Mouse (Mus musculus) liver, embryonic 11.5 days (tissue): ENCODE data around the gene Foxn3. TPM values are rescaled to one million over a fixed set of nuclear protein-coding genes. Genes with fewer than 3 reads are reported as not detected.

Experiments used
- ATAC-seq: fragments of 200-750 bp; cut with Nextera tagmentation; replicated peaks from 2 replicates; pipeline ENCODE4 v1.8.0; 2017; ENCODE audit warnings: moderate number of reproducible peaks, mild to moderate bottlenecking, moderate TSS enrichment, moderate library complexity; ENCODE audit not compliant: low FRiP score
- DNase-seq: peaks from one replicate; pipeline ENCODE4 v3.0.0-alpha.2; 2017; ENCODE audit warnings: low spot score
- H3K27ac ChIP-seq: fragments of 300-500 bp; sonication (generic); 2 replicates; pipeline ENCODE4 v1.5.1; 2014; ENCODE audit warnings: mild to moderate bottlenecking, low read depth, low read length, control low read depth
- H3K27me3 ChIP-seq: fragments of 300-500 bp; sonication (generic); replicated peaks from 2 replicates; pipeline ENCODE4 v1.6.1; 2014; ENCODE audit warnings: low read length, mixed read lengths; ENCODE audit not compliant: control insufficient read depth, insufficient read depth
- H3K36me3 ChIP-seq: fragments of 300-500 bp; sonication (generic); 2 replicates; pipeline ENCODE4 v1.6.1; 2014; ENCODE audit warnings: mild to moderate bottlenecking, low read length, moderate library complexity, mixed read lengths; ENCODE audit not compliant: control insufficient read depth, insufficient read depth
- H3K4me1 ChIP-seq: fragments of 300-500 bp; sonication (generic); replicated peaks from 2 replicates; pipeline ENCODE4 v1.6.1; 2014; ENCODE audit warnings: low read length, mixed read lengths; ENCODE audit not compliant: control insufficient read depth, insufficient read depth
- H3K4me2 ChIP-seq: fragments of 300-500 bp; sonication (generic); 2 replicates; pipeline ENCODE4 v1.6.1; 2014; ENCODE audit warnings: mild to moderate bottlenecking, control low read depth, moderate library complexity
- H3K4me3 ChIP-seq: fragments of 300-500 bp; sonication (generic); 2 replicates; pipeline ENCODE4 v1.5.1; 2014; ENCODE audit warnings: low read depth, low read length, control low read depth
- H3K9ac ChIP-seq: fragments of 300-500 bp; sonication (generic); 2 replicates; pipeline ENCODE4 v1.6.1; 2014; ENCODE audit warnings: low read depth, low read length, control low read depth
- H3K9me3 ChIP-seq: fragments of 300-500 bp; sonication (generic); 2 replicates; pipeline ENCODE4 v1.6.1; 2016; ENCODE audit warnings: low read length, inconsistent platforms, mixed read lengths; ENCODE audit not compliant: control insufficient read depth
- WGBS: fragments of 180-500 bp; shearing (Covaris S2); extraction: QIAGEN DNeasy Blood & Tissue Kit; methylation state at CpG from one replicate; pipeline ENCODE4 v1.1.7; 2014; 5-methylcytosine and 5-hydroxymethylcytosine counted together
- polyA plus RNA-seq: library from polyadenylated mRNA; unstranded; fragments of >200 nt; fragmentation: Nextera tagmentation; extraction: Ambion mirVana; gene quantifications from 2 replicates; pipeline ENCODE4 v1.2.1, GENCODE M21; 2014

Gene Foxn3
- polyA plus RNA-seq, 1 experiment from 2014 or later = 52.7 TPM

- Histone ChIP-seq H3K9me3 (no peaks in the 10 kb centered on the region), H3K4me2 (no peak overlapping the region), H3K9ac (no peak overlapping the region), H3K27ac (no peak overlapping the region), H3K4me1 (peaks cover 3% of the 10 kb centered on the region; the same call in 1 of the 2 replicates), H3K4me3 (no peak overlapping the region), H3K36me3 (no peaks in the 10 kb centered on the region), H3K27me3 (no peaks in the 10 kb centered on the region)
- no peak for DNase-seq
- ATAC-seq = no peak
- WGBS = 58% methylated on average over 5 of the region's 5 CpGs
Measured at GRCm38 (mm10) chr12:99240185-99240726, 323.1 kb downstream of the Foxn3 start.

GRCm38 (mm10) chr12:99239735-99240134 is 323.6 kb downstream of the Foxn3 start:
- no peaks in the 10 kb centered on the region for H3K9me3 ChIP-seq
- WGBS = 87% methylated on average over 11 of the region's 11 CpGs

DNA sequence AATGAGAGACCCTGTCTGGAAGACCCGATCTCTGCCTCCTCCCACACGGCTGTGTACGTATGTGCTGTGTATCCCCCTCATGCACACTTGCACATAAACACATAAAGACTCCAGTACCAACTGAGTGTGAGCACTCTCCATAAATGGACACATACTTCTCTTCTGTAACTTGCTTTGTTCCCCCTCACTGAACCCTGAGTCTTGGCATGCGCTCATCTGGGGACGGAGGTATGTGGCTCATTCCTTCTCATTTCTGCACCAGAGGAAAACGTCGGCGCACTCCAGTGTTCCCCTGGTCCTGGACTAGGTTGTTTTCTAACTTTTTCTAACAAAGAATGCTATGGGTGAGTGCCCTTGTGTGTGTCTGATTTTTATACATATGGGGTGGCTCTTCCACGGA is 325.9 kb downstream of the Foxn3 start:
- 91% methylated on average over 9 of the region's 9 CpGs for WGBS
- ATAC-seq (no peak), DNase-seq (no peak)
- Histone ChIP-seq H3K9me3 (no peaks in the 10 kb centered on the region), H3K9ac (no peak overlapping the region), H3K36me3 (no peaks in the 10 kb centered on the region), H3K4me1 (peaks cover 8% of the 10 kb centered on the region; the same call in 1 of the 2 replicates), H3K27ac (no peak overlapping the region), H3K4me2 (no peak overlapping the region), H3K4me3 (no peak overlapping the region), H3K27me3 (no peaks in the 10 kb centered on the region)

More at GRCm38 (mm10) chr12:99239735-99240134, 323.6 kb downstream of the Foxn3 start:
- Histone ChIP-seq H3K36me3 (no peaks in the 10 kb centered on the region), H3K4me3 (no peak overlapping the region), H3K27ac (no peak overlapping the region), H3K9ac (no peak overlapping the region), H3K4me2 (no peak overlapping the region), H3K4me1 (peaks cover 3% of the 10 kb centered on the region; the same call in 1 of the 2 replicates), H3K27me3 (no peaks in the 10 kb centered on the region)
- DNase-seq (no peak), ATAC-seq (no peak)

DNA sequence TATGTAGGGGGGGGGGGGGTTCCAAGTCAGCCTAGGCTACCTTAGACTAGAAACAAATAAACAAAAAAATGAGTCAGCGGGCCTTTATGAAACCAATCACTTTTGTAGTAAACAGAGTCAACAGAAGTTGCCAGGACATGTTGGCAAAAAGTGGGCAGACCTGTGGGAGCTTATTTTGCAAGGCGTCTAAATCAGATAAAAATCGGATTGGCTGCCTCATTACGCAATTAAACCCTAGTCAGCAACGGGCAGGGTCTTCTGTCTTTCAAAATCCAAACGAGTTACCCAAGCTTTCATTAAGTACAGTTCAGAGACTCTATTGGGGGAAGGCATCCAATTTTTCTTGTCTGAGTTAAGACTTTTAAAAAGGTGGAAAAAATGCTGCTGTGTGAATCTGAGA is 329.0 kb downstream of the Foxn3 start:
- H3K4me2 ChIP-seq = no peak overlapping the region
- ATAC-seq = no peak
- no peak for DNase-seq
- H3K27me3 ChIP-seq = no peaks in the 10 kb centered on the region
- WGBS = 68% methylated on average over 6 of the region's 6 CpGs
- no peak overlapping the region for H3K27ac ChIP-seq
- no peak overlapping the region for H3K9ac ChIP-seq
- no peak overlapping the region for H3K4me3 ChIP-seq
- no peaks in the 10 kb centered on the region for H3K9me3 ChIP-seq
- peaks cover 14% of the 10 kb centered on the region; the same call in 1 of the 2 replicates for H3K4me1 ChIP-seq
- no peaks in the 10 kb centered on the region for H3K36me3 ChIP-seq

GRCm38 (mm10) chr12:99233386-99233785 is 330.0 kb downstream of the Foxn3 start:
- H3K4me2 ChIP-seq = no peak overlapping the region
- no peaks in the 10 kb centered on the region for H3K9me3 ChIP-seq
- peaks cover 14% of the 10 kb centered on the region; the same call in 1 of the 2 replicates for H3K4me1 ChIP-seq
- whole genome bisulfite sequencing = 67% methylated on average over 2 of the region's 2 CpGs
- no peak overlapping the region for H3K9ac ChIP-seq
- no peaks in the 10 kb centered on the region for H3K27me3 ChIP-seq
- H3K4me3 ChIP-seq = no peak overlapping the region
- H3K36me3 ChIP-seq = no peaks in the 10 kb centered on the region
- no peak for ATAC-seq
- DNase-seq = no peak
- H3K27ac ChIP-seq = no peak overlapping the region

- DNase-seq = no peak
- 78% methylated on average over 9 of the region's 9 CpGs for WGBS
- H3K9ac ChIP-seq = no peak overlapping the region
Measured at GRCm38 (mm10) chr12:99232478-99232877, 330.9 kb downstream of the Foxn3 start.

GRCm38 (mm10) chr12:99231321-99231720 is 332.1 kb downstream of the Foxn3 start:
- Histone ChIP-seq H3K9me3 (no peaks in the 10 kb centered on the region), H3K4me1 (peaks cover 14% of the 10 kb centered on the region; the same call in 1 of the 2 replicates), H3K4me3 (no peak overlapping the region), H3K27ac (no peak overlapping the region), H3K9ac (no peak overlapping the region), H3K27me3 (no peaks in the 10 kb centered on the region), H3K36me3 (no peaks in the 10 kb centered on the region), H3K4me2 (no peak overlapping the region)
- WGBS = 88% methylated on average over 6 of the region's 6 CpGs
- DNase-seq (no peak), ATAC-seq (no peak)

More at GRCm38 (mm10) chr12:99232478-99232877, 330.9 kb downstream of the Foxn3 start:
- Histone ChIP-seq H3K9me3 (no peaks in the 10 kb centered on the region), H3K27ac (no peak overlapping the region), H3K27me3 (no peaks in the 10 kb centered on the region), H3K4me3 (no peak overlapping the region), H3K36me3 (no peaks in the 10 kb centered on the region), H3K4me1 (peaks cover 14% of the 10 kb centered on the region; the same call in 1 of the 2 replicates), H3K4me2 (no peak overlapping the region)
- no peak for ATAC-seq

GRCm38 (mm10) chr12:99230783-99231048 is 332.7 kb downstream of the Foxn3 start:
- H3K27me3 ChIP-seq = no peaks in the 10 kb centered on the region
- no peak overlapping the region for H3K9ac ChIP-seq
- H3K36me3 ChIP-seq = no peaks in the 10 kb centered on the region
- no peak overlapping the region for H3K4me3 ChIP-seq
- peaks cover 14% of the 10 kb centered on the region; the same call in 1 of the 2 replicates for H3K4me1 ChIP-seq
- WGBS = 74% methylated on average over 5 of the region's 5 CpGs
- ATAC-seq (no peak), DNase-seq (no peak)
- H3K4me2 ChIP-seq = no peak overlapping the region
- H3K9me3 ChIP-seq = no peaks in the 10 kb centered on the region
- no peak overlapping the region for H3K27ac ChIP-seq

DNA sequence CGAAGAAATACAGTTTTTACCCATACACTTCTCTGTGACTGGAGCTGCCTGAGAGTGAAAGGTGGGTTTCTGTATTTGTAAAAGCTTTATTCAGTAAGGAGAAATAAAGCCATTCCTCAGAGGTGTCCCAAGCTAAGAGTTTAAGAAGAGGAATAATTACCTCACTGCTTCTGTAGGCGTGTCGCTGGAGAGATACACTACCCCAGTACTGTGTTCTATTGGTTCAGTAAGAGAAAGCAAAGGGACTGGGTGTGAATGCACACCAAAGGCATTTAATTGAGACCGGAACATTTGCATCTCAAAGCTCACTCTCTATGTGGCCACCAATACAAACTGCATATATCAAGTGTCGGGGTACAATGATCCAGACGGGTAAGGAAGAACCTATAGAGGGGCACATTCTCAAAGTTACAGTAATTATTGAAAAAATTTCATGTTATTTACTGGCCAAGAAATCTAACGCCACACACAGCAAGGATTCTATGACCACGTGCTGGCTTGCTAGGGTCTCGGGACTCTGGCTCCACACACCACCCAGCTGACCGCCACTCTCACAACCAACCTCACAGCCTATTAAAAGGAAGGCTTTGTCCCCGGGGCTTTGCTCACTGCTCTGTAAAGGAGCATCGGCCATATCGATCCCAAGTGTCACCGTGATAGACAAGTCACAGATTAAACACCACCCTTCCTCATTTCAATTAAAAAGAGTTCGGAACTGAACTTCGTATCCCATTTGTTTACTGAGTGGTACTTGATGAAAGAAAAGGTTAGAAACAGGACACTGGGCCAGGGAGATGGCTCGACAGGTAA is 333.2 kb downstream of the Foxn3 start:
- no peak overlapping the region for H3K4me3 ChIP-seq
- no peak for DNase-seq
- WGBS = 78% methylated on average over 17 of the region's 17 CpGs
- no peaks in the 10 kb centered on the region for H3K9me3 ChIP-seq
- H3K9ac ChIP-seq = no peak overlapping the region
- ATAC-seq = no peak
- H3K27ac ChIP-seq = no peak overlapping the region
- H3K4me2 ChIP-seq = no peak overlapping the region
- H3K4me1 ChIP-seq = peaks cover 14% of the 10 kb centered on the region
- no peaks in the 10 kb centered on the region for H3K36me3 ChIP-seq
- H3K27me3 ChIP-seq = no peaks in the 10 kb centered on the region
